26 mouse cellular contexts compared by ENCODE assay signal in the genomic region with DNA sequence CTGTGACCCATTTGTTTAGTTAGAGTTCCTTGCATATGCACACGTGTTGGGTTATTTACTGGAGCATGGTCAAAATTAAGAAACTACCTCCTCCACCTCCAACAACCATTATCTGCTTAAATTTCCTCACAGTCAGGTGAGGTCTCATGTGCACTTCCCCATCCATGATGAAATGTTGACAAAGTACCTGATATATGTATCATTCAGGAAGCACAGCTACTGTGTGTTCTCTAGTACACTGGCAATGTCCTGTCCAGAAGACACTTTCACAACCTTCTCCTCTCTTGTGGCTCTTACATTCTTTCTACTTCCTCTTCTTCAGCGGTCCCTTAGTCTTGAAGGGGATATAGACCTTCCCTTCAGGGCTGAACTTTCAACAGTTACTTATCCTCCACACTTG.
DNase-seq lines count a peak whose midpoint lies in the region; ATAC-seq and TF ChIP-seq lines count a peak whose summit lies in the region.
"Had no signal": no experiment of that assay in that cellular context is flagged by ENCODE, and none has a peak within 500 bp of the region (broad histone marks: within the 10 kb centered on the region; RNA-seq: fewer than 3 reads in every experiment).

No protein-coding gene starts in this region.

- no peaks in the 10 kb centered on the region for H3K36me3 ChIP-seq in CH12.LX (replicated peaks in 1 of 2; ENCODE audit: control insufficient read depth in 1 of 2, insufficient read depth in 1 of 2, low read length in 1 of 2)
- no peaks in the 10 kb centered on the region for H3K36me3 ChIP-seq in splenic B cell, adult 2 months (ENCODE audit: control insufficient read depth, insufficient read depth, low read length, poor library complexity, severe bottlenecking)
- H3K36me3 ChIP-seq: forebrain, embryonic 10.5 days; G1E; heart, embryonic 12.5 days; heart, embryonic 15.5 days had no signal

- H3K27ac ChIP-seq in CH12.LX (ENCODE audit: insufficient read depth, low read depth) = no peak overlapping the region
- H3K27ac ChIP-seq: forebrain, embryonic 10.5 days; forebrain, embryonic 13.5 days; gastrocnemius, adult 2 months; heart, embryonic 15.5 days; hindbrain, embryonic 14.5 days; hindbrain, postnatal 0 days had no signal

- H3K4me2 ChIP-seq in CH12.LX (ENCODE audit: insufficient read depth, low read depth, poor library complexity, severe bottlenecking) = no peak overlapping the region
- H3K4me2 ChIP-seq: forebrain, embryonic 13.5 days; heart, embryonic 12.5 days; heart, embryonic 15.5 days; hindbrain, embryonic 14.5 days had no signal

- dilution Hi-C loops in CH12.LX (cut with MboI; ENCODE audit: extremely low pct_ligation_motif_present, extremely low pct_unique_long_range_greater_than_20kb, low sequenced_read_pairs) = no loop called here

- no peak for TF ChIP-seq POLR2A in CH12.LX (IDR thresholded peaks at IDR 0.05; ENCODE audit: low read depth, low read length)

- no peak overlapping the region for H3K4me3 ChIP-seq in CH12.LX (replicated peaks in 1 of 3; ENCODE audit: low read depth in 2 of 3, low read length in 2 of 3, poor library complexity in 1 of 3)
- H3K4me3 ChIP-seq: forebrain, embryonic 10.5 days; forebrain, embryonic 13.5 days; gastrocnemius, adult 2 months; heart, embryonic 12.5 days; heart, embryonic 15.5 days had no signal

- DNase-seq in 416B (ENCODE audit: low read depth) (peak; percentile 0), CH12.LX (ENCODE audit: extremely low read depth) (peak; percentile 41)
- DNase-seq in splenic B cell, adult 2 months (ENCODE audit: low read depth, low spot score) = peak; percentile 3
- DNase-seq: adrenal gland, postnatal 10 days; cerebellum, adult 11-12 months; cerebellum, adult 8-10 months; cerebellum, postnatal 10 days; cerebellum, postnatal 36 days; gastrocnemius, adult 2 months; gastrocnemius, postnatal 14 days; heart, adult 18-20 months; heart, postnatal 10 days; heart, postnatal 36 days had no signal

- no peaks in the 10 kb centered on the region for H3K9me3 ChIP-seq in CH12.LX (replicated peaks; ENCODE audit: low read length)
- H3K9me3 ChIP-seq: forebrain, embryonic 10.5 days; forebrain, embryonic 13.5 days; G1E; heart, embryonic 12.5 days; heart, embryonic 15.5 days had no signal

- no peaks in the 10 kb centered on the region for H3K79me2 ChIP-seq in CH12.LX (replicated peaks; ENCODE audit: control insufficient read depth, extremely low read depth, insufficient read depth, poor library complexity, severe bottlenecking)

- TF ChIP-seq RAD21 in CH12.LX (IDR thresholded peaks at IDR 0.05; ENCODE audit: low read depth, low read length) = no peak

- H3K27me3 ChIP-seq in CH12.LX (replicated peaks) = no peaks in the 10 kb centered on the region
- H3K27me3 ChIP-seq in splenic B cell, adult 2 months (ENCODE audit: control insufficient read depth, insufficient read depth, low read length, poor library complexity, severe bottlenecking) = no peaks in the 10 kb centered on the region
- H3K27me3 ChIP-seq: forebrain, embryonic 13.5 days; heart, embryonic 12.5 days; heart, embryonic 15.5 days; Patski had no signal

- no peak overlapping the region for H3K9ac ChIP-seq in CH12.LX (ENCODE audit: insufficient read depth, low read depth)
- H3K9ac ChIP-seq: forebrain, embryonic 13.5 days; heart, embryonic 12.5 days; heart, embryonic 15.5 days; hindbrain, embryonic 14.5 days had no signal

- no peak for TF ChIP-seq EP300 in CH12.LX (IDR thresholded peaks at IDR 0.05; ENCODE audit: low read length)

- TF ChIP-seq CTCF in CH12.LX (conservative IDR thresholded peaks at IDR 0.05 in 1 of 2, IDR thresholded peaks at IDR 0.05 in 1 of 2; ENCODE audit: low read depth in 2 of 2, low read length in 2 of 2) = no peak

- peaks cover 13 to 55% of the 10 kb centered on the region in 2 experiments for H3K4me1 ChIP-seq in CH12.LX (ENCODE audit: control insufficient read depth in 1 of 2, insufficient read depth in 2 of 2)
- H3K4me1 ChIP-seq: forebrain, embryonic 10.5 days; forebrain, embryonic 13.5 days; heart, embryonic 15.5 days had no signal

- peak; percentile 70 to 89; a peak in 3 of 4 replicates for ATAC-seq in hematopoietic stem cell, adult 5-6 weeks (replicated peaks in 1 of 2; ENCODE audit: insufficient read depth in 1 of 2, low FRiP score in 2 of 2, low TSS enrichment in 1 of 2, low read depth in 1 of 2, poor library complexity in 2 of 2, severe bottlenecking in 2 of 2)
- ATAC-seq in frontal cortex, adult (ENCODE audit: low TSS enrichment) = no peak
- ATAC-seq in cerebellum, adult (ENCODE audit: insufficient number of reproducible peaks, low FRiP score, low TSS enrichment) = no peak
- ATAC-seq: forebrain, embryonic 13.5 days; forebrain, embryonic 16.5 days; hindbrain, postnatal 0 days; inflammation-experienced regulatory T-cells, adult 6 months; Patski had no signal

- in situ Hi-C loops in CH12.LX (cut with MboI; ENCODE audit: low pct_ligation_motif_present, low pct_unique_long_range_greater_than_20kb, low sequenced_read_pairs) = no loop called here

TF ChIP-seq in CH12.LX, 34 proteins besides CTCF, POLR2A, EP300 and RAD21:
- no peak for TF ChIP-seq TBP (conservative IDR thresholded peaks at IDR 0.05; ENCODE audit: low read depth, low read length)
- TF ChIP-seq ZMIZ1 (IDR thresholded peaks at IDR 0.05; ENCODE audit: low read depth, low read length) = no peak
- no peak for TF ChIP-seq ZC3H11A (IDR thresholded peaks at IDR 0.05; ENCODE audit: low read depth, low read length)
- no peak for TF ChIP-seq USF2 (conservative IDR thresholded peaks at IDR 0.05; ENCODE audit: low read depth, low read length)
- peak; percentile 59 for TF ChIP-seq BHLHE40 (IDR thresholded peaks at IDR 0.05; ENCODE audit: low read depth, low read length)
- no peak for TF ChIP-seq SMC3 (IDR thresholded peaks at IDR 0.05; ENCODE audit: low read depth, low read length)
- TF ChIP-seq MXI1 (IDR thresholded peaks at IDR 0.05; ENCODE audit: low read depth, low read length) = no peak
- no peak for TF ChIP-seq SIN3A (IDR thresholded peaks at IDR 0.05; ENCODE audit: low read length)
- no peak for TF ChIP-seq MAZ (IDR thresholded peaks at IDR 0.05; ENCODE audit: low read depth, low read length)

Comparison
In these comparisons a context has a peak if more than half of its experiments do, and no peak if none do; other contexts are left out.
1. ATAC-seq: peak in hematopoietic stem cell, adult 5-6 weeks (2 of 2); none in frontal cortex, adult (single experiment) and cerebellum, adult (single experiment).
2. Peak in every context shown above with its lines, with median percentiles within 50 percentile points of each other: DNase-seq.